Mouse (Mus musculus) kidney, adult 10 weeks (tissue): ENCODE measurements around the gene Olfr248. TPM values are rescaled to one million over a fixed set of nuclear protein-coding genes. Genes with fewer than 3 reads are reported as not detected.

Source experiments
- polyA plus RNA-seq: library from polyadenylated mRNA; stranded (reverse); fragments of 350-450 nt; fragmentation: Illumina TruSeq; extraction: RNeasy Lipid Tissue Mini Kit (QIAGEN cat#74804); gene quantifications from one replicate; pipeline ENCODE4 v1.2.3, GENCODE M21; 2014; ENCODE audit warnings: low read depth, low replicate concordance

Gene Olfr248
- not detected for polyA plus RNA-seq

GRCm38 (mm10) chr1:174390746-174391145 is at the start of gene Olfr248:
TSS of gene Olfr248 (plus strand) at chr1:174391046.

DNA sequence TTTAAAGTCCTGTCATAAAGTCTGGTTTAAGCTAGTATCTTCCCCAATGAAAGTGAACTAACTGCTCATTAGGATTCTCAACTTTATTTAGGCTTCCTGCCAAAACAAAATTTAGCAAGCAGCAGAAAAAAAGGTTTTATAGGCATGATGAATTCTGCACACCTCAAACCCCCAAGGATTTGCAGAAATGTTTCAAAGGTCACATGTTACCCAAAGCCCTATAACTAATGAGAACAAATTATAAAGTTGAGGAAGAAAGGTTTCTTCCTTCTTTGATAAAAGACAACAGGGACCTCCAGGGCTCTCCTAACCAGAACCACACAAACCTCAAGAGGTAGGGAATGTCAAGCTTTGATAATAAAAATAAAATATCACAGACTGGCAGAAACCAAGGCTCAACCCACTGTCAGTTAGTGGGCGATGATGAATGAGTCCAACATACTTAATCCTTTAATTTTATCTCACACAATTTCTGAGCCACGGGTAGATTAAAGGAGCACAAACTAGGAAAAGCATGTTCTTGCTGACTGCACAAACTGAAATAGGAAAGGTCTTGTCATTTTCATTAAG is 25.9 kb upstream of the Olfr248 start, which contains the start of gene Olfr417:
TSS of gene Olfr417 (plus strand) at position 241 of the 570 bp plus-strand sequence.

GRCm38 (mm10) chr1:174423764-174424163 is 32.9 kb downstream of the Olfr248 start, which contains the start of gene Olfr414:
TSS of gene Olfr414 (plus strand) at chr1:174424064.

Other genes starting within 250 kb of the Olfr248 start
- gene Olfr420, start 235.4 kb upstream of the Olfr248 start, polyA plus RNA-seq, result not detected
- gene Spta1, start 218.3 kb upstream of the Olfr248 start, polyA plus RNA-seq, result not detected
- not detected for gene Olfr419, start 139.0 kb upstream of the Olfr248 start, polyA plus RNA-seq
- gene Mptx1, start 60.5 kb upstream of the Olfr248 start, polyA plus RNA-seq, result not detected
- gene Olfr417, start 25.9 kb upstream of the Olfr248 start, polyA plus RNA-seq, result not detected
- gene Olfr414, start 33.0 kb downstream of the Olfr248 start, polyA plus RNA-seq, result not detected
- not detected for gene Olfr220, start 51.0 kb downstream of the Olfr248 start, polyA plus RNA-seq
- 0.28 TPM for gene Fmn2, start 110.8 kb downstream of the Olfr248 start, polyA plus RNA-seq